Mouse (Mus musculus) lung, embryonic 15.5 days (tissue): ENCODE data around the gene Asna1. TPM values are rescaled to one million over a fixed set of nuclear protein-coding genes. Genes with fewer than 3 reads are reported as not detected.

Experiments used
- ATAC-seq: fragments of 200-750 bp; cut with Nextera tagmentation; 2 replicates; pipeline ENCODE4 v1.8.0; 2017; ENCODE audit warnings: moderate number of reproducible peaks, borderline replicate concordance; ENCODE audit not compliant: low FRiP score, low TSS enrichment; ENCODE audit errors: extremely low read depth
- H3K27ac ChIP-seq: fragments of 300-500 bp; sonication (generic); 2 replicates; pipeline ENCODE4 v1.5.1; 2015; ENCODE audit warnings: moderate library complexity, mild to moderate bottlenecking, inconsistent platforms
- H3K27me3 ChIP-seq: fragments of 300-500 bp; sonication (generic); 2 replicates; pipeline ENCODE4 v1.6.1; 2015; ENCODE audit warnings: inconsistent platforms
- H3K36me3 ChIP-seq: fragments of 300-500 bp; sonication (generic); 2 replicates; pipeline ENCODE4 v1.6.1; 2015; ENCODE audit warnings: inconsistent platforms
- H3K4me1 ChIP-seq: fragments of 300-500 bp; sonication (generic); 2 replicates; pipeline ENCODE4 v1.6.1; 2015; ENCODE audit warnings: inconsistent platforms
- H3K4me2 ChIP-seq: fragments of 300-500 bp; sonication (generic); 2 replicates; pipeline ENCODE4 v1.6.1; 2015; ENCODE audit warnings: inconsistent platforms, mild to moderate bottlenecking, moderate library complexity
- H3K4me3 ChIP-seq: fragments of 300-500 bp; sonication (generic); 2 replicates; pipeline ENCODE4 v1.5.1; 2015; ENCODE audit warnings: mild to moderate bottlenecking, inconsistent platforms
- H3K9ac ChIP-seq: fragments of 300-500 bp; sonication (generic); 2 replicates; pipeline ENCODE4 v1.6.1; 2015; ENCODE audit warnings: inconsistent platforms
- H3K9me3 ChIP-seq: fragments of 300-500 bp; sonication (generic); 2 replicates; pipeline ENCODE4 v1.6.1; 2016; ENCODE audit warnings: inconsistent platforms
- whole genome bisulfite sequencing: fragments of 180-500 bp; shearing (Covaris S2); methylation state at CpG from one replicate; pipeline ENCODE4 v1.1.7; 2015; 5-methylcytosine and 5-hydroxymethylcytosine counted together
- polyA plus RNA-seq: library from polyadenylated mRNA; unstranded; fragments of >200 nt; fragmentation: Nextera tagmentation; extraction: Ambion mirVana; gene quantifications from 2 replicates; pipeline ENCODE4 v1.2.1, GENCODE M21; 2015

Gene Asna1
- polyA plus RNA-seq, 1 experiment from 2014 or later = 124 TPM

DNA sequence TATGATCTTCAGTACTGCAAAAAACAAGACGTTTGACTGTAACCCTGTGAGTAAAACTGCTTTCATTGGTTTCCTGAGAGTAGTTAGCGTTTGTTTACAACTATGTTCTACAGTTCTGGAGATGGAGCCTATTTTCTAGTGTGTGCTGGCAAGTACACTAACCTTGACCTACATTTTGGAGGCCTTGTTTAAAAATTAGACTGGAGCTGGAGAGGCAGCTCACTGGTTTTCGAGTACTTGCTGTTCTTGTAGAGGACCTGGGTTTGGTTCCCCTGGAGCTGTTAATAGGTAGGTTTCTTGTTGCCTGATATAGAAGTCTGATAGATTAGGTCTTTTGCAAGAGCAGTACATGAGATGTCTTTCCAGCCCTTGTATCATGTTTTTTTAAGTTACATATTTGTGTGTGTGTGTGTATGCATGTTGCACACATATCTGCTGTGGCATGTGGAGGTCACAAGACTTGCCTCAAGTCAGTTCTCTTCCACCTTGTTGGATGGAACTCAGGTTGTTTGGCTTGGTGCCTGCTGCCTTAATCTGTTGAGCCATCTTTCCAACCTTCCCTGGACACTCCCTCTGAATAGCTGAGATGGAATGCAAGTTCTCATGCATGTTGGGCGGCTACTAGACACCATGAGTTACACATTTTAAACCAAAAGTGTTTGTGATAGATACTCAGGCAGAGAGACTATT is 7.7 kb upstream of the Asna1 start:
- Histone ChIP-seq H3K9me3 (no peaks in the 10 kb centered on the region), H3K4me3 (no peak overlapping the region), H3K4me1 (peaks cover 35% of the 10 kb centered on the region), H3K27ac (no peak overlapping the region), H3K27me3 (no peaks in the 10 kb centered on the region), H3K36me3 (peaks cover 42% of the 10 kb centered on the region), H3K9ac (no peak overlapping the region), H3K4me2 (no peak overlapping the region)
- ATAC-seq = no peak
- 79% methylated on average over 4 of the region's 4 CpGs for WGBS

DNA sequence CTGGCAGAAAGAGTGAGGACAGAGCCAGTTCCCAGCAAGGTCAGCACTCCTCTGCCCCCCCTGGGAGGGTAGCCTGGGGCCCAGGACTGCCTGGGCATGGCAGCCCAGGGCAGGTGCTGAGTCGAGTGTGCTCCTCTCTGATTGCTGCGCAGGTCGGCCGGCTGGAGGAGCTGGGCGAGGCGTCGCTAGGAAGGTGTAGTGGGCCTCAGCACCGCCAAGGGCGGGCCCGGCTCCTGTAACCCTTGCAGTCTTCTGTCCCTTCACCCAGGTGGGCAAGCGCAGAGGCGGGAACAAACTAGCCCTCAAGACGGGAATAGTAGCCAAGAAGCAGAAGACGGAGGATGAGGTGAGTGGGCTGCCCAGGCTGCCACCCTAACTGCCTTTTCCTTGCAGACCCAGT is 4.2 kb upstream of the Asna1 start:
- H3K4me3 ChIP-seq = 0 out of 2 replicates have a peak overlapping the region, but pooled peaks have one; percentile 92
- no peaks in the 10 kb centered on the region for H3K27me3 ChIP-seq
- ATAC-seq = no peak
- H3K36me3 ChIP-seq = peaks cover 42% of the 10 kb centered on the region
- H3K9me3 ChIP-seq = no peaks in the 10 kb centered on the region
- WGBS = 77% methylated on average over 14 of the region's 14 CpGs
- H3K4me2 ChIP-seq = peak overlapping the region; percentile 90; the same call in 1 of the 2 replicates
- peak overlapping the region; percentile 99; the same call in 1 of the 2 replicates for H3K9ac ChIP-seq
- no peak overlapping the region for H3K27ac ChIP-seq
- H3K4me1 ChIP-seq = peaks cover 35% of the 10 kb centered on the region

DNA sequence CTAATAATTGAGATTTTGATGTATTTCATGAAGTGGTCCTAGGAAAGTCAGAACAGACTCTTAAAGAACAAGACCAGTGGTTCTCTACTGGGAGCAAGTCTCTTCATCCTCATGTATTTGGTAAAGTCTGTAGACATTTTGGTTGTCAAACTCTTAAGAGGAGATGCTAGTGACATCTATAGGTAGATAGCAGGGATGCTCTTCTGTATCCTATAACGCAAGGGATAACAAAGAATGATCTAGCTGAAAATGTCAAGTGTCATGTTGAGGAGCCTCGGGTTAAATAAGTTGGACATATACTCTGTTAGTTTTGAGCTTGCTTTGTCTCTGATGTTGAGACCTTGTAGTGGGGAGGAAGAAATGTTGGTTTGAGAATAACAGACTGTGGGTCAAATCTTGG is 2.8 kb upstream of the Asna1 start:
- ATAC-seq = no peak
- H3K27me3 ChIP-seq = no peaks in the 10 kb centered on the region
- WGBS = 8% methylated on average over 2 of the region's 2 CpGs
- peak overlapping the region; percentile 99 for H3K9ac ChIP-seq
- H3K4me1 ChIP-seq = peaks cover 37% of the 10 kb centered on the region
- H3K4me3 ChIP-seq = peak overlapping the region; percentile 92
- no peaks in the 10 kb centered on the region for H3K9me3 ChIP-seq
- H3K4me2 ChIP-seq = peak overlapping the region; percentile 90
- peaks cover 46% of the 10 kb centered on the region for H3K36me3 ChIP-seq
- no peak overlapping the region for H3K27ac ChIP-seq

DNA sequence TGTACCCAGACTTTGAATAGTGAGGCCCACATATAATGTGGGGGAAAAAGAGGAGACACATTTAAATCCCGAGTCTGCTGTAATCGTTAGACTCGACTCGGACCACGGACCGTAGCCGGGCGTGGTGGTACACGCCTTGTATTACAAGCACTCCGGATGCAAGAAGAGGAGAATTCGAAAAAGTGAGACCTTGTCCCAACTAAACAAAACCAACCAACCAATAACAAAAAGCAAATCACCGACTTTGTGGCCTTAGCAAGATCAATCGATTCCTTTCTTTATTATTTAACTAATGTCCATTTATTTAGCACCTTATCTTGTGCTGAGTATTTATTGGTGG is 2.4 kb upstream of the Asna1 start:
- Histone ChIP-seq H3K36me3 (peaks cover 46% of the 10 kb centered on the region), H3K4me1 (peaks cover 37% of the 10 kb centered on the region), H3K9me3 (no peaks in the 10 kb centered on the region), H3K27ac (peak overlapping the region; percentile 91), H3K4me2 (peak overlapping the region; percentile 90), H3K9ac (peak overlapping the region; percentile 99), H3K4me3 (peak overlapping the region; percentile 92), H3K27me3 (no peaks in the 10 kb centered on the region)
- ATAC-seq = no peak
- under 1% methylated on average over 13 of the region's 13 CpGs for WGBS

DNA sequence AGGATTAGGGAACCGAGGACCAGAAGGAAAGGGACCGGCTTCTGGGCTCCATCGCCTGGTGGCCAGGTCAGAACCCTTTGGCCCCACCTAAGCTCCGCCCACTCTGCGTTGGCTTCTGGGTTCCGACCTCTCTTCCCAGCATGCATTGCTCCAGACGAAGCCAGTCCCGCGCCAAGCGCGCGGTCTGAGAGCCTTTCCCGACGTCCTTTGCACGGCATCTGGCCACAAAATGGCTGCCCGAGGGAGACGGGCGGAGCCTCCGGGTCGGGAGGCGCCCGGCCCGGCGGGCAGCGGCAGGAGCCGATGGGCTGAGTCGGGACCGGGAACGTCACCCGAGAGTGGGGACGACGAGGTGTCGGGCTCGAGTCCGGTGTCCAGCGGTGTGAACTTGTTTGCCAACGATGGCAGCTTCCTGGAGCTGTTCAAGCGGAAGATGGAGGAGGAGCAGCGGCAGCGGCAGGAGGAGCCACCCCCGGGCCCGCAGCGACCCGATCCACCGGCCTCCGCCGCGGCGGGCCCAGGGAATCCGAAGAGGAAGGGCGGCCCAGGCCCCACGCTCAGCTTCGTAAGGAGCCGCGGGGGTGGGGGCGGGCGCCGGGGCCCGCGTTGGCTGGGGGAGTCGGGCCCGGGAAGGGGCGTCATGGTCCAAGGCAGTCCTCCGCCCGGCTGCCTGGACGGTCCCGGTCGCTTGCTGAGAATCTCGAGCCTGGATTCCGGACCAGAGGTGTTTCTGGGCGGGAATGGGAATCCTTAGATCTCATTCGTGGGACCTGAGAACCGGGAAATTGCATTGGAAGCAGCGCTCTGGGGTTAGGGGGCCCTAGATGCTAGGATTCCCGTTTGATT is 1.8 kb upstream of the Asna1 start, which contains the start of gene Trir:
TSS of gene Trir (plus strand) at position 154 of the 846 bp plus-strand sequence.
- peaks cover 37% of the 10 kb centered on the region for H3K4me1 ChIP-seq
- peak within 1 kb of the TSS; percentile 95 for H3K4me3 ChIP-seq
- peak within 1 kb of the TSS; percentile 91 for H3K27ac ChIP-seq
- H3K4me2 ChIP-seq = peak within 1 kb of the TSS; percentile 90
- WGBS = under 1% methylated on average over 71 of the region's 75 CpGs
- no peaks in the 10 kb centered on the region for H3K9me3 ChIP-seq
- H3K36me3 ChIP-seq = peaks cover 46% of the 10 kb centered on the region
- peak; percentile 85 for ATAC-seq
- peak within 1 kb of the TSS; percentile 99 for H3K9ac ChIP-seq
- H3K27me3 ChIP-seq = no peaks in the 10 kb centered on the region

DNA sequence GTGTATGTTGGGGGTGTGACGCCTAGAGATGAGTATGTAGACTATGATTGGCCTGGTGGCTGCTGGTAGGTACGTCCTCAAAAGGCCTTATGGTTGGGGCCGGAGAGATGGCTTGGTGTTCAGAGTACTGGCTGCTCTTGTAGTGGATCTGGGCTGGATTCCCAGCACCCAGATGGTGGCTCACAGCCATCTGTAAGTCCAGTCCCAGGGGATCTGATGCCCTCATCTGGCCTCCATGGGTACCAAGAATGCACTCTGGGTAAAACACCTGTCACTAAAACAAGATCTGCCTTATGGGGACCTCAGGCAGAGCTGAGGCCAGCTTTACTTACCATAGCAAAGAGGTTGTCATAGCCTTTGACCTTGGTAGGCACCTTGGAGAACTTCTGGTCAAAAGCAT is 1.2 kb downstream of the Asna1 start:
- WGBS = 93% methylated on average over 3 of the region's 3 CpGs
- peak overlapping the region; percentile 95; the same call in 1 of the 2 replicates for H3K4me3 ChIP-seq

DNA sequence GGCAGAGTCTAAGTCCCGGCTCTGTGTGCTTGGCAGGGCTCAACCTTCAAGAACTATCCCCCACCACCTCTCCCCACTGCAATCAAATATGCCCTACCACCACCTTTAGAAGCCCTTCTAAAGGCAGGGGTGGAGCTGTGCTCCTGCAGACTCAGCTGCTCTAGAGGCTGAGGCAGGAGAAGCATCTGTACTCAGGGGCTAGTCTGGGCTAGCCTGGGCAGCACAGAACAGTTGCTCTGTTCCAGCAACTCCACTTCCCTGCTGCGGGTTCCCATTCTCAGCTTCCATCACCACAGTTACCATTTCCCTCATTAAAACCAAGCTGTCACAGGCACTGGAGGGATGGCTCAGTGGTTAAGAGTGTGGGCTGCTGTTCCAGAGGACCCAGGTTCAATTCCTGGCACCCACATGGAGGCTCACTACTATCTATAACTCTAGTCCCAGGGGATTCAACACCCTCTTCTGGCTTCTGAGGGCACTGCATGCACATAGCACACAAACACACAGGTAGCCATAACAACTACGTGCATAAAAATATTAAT is 3.5 kb downstream of the Asna1 start:
- Histone ChIP-seq H3K27ac (no peak overlapping the region), H3K9me3 (no peaks in the 10 kb centered on the region), H3K4me3 (no peak overlapping the region), H3K4me1 (peaks cover 22% of the 10 kb centered on the region), H3K27me3 (no peaks in the 10 kb centered on the region), H3K9ac (no peak overlapping the region), H3K36me3 (peaks cover 64% of the 10 kb centered on the region), H3K4me2 (no peak overlapping the region)
- ATAC-seq = no peak
- 94% methylated on average over 3 of the region's 3 CpGs for WGBS

More for the DNA sequence above, 1.2 kb downstream of the Asna1 start:
- Histone ChIP-seq H3K9ac (no peak overlapping the region), H3K36me3 (peaks cover 49% of the 10 kb centered on the region), H3K27ac (no peak overlapping the region), H3K4me1 (peaks cover 33% of the 10 kb centered on the region), H3K4me2 (peak overlapping the region; percentile 90; the same call in 1 of the 2 replicates), H3K27me3 (no peaks in the 10 kb centered on the region), H3K9me3 (no peaks in the 10 kb centered on the region)
- ATAC-seq = no peak

DNA sequence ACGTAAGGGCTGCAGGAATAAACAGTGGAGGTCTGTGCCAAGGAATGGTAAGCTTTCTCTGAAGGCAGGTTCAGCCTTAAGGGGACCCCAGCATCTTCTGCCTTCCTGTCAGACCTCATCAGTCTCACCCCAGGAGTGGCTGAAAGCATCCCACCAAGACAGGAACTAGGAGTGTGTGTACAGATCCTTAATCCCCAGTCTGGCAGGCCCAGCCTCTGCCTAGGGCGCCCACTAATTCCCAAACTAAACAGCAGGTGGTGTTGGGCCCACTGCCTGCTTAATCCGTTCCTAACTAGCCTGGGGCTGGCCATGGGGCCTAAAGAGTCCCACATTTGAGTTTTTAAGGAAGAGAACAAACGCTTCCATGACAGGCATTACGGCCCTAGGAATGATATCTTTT is 7.9 kb downstream of the Asna1 start:
- Histone ChIP-seq H3K4me3 (no peak overlapping the region), H3K4me1 (peaks cover 5% of the 10 kb centered on the region), H3K4me2 (no peak overlapping the region), H3K27me3 (peaks cover 27% of the 10 kb centered on the region), H3K36me3 (peaks cover 45% of the 10 kb centered on the region), H3K9ac (no peak overlapping the region), H3K9me3 (no peaks in the 10 kb centered on the region), H3K27ac (no peak overlapping the region)
- no peak for ATAC-seq
- WGBS = 45% methylated on average over 5 of the region's 5 CpGs

DNA sequence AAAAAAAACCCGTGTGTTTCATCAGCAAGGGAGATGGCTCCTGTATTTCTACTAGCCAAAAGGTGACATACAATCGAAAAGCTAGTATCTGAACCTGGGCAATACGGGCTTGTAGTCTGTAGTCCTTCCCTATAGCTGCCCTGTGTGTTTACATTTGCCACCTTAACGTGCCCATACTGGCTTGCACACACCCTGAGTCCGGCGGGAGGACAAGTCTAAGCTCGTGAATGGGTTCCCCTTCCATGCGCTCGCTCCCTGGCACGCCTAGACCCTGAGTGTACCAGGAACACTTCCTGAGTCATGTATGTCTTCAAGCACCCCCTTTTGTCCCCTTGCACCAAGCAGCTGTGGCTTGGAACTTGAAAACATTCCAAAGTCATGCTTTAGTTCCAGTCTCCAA is 8.4 kb downstream of the Asna1 start:
- H3K9me3 ChIP-seq = no peaks in the 10 kb centered on the region
- no peak overlapping the region for H3K27ac ChIP-seq
- no peak overlapping the region for H3K4me3 ChIP-seq
- no peak for ATAC-seq
- no peak overlapping the region for H3K4me2 ChIP-seq
- H3K27me3 ChIP-seq = peaks cover 29% of the 10 kb centered on the region
- WGBS = 60% methylated on average over 10 of the region's 10 CpGs
- H3K9ac ChIP-seq = no peak overlapping the region
- H3K36me3 ChIP-seq = peaks cover 40% of the 10 kb centered on the region
- H3K4me1 ChIP-seq = peaks cover 5% of the 10 kb centered on the region

DNA sequence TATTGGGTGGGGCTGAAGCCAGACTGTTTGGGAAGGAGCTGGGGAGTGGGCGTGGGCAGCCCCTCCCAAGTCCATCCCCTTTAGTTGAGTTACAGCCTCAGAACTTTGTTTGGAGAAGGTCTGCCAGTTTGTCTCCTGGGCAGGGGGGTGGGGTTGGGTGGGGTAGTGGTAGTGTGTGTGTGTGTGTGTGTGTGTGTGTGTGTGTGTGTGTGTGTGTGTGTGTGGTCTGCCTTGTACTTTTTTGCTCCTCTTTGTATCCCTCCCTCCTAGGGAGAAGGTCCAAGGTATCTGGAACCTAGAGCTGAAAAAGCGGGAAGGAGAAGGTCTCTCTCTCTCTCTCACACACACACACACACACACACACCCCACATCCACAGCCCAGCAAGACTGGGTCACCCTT is 10.7 kb downstream of the Asna1 start, which contains the start of gene Best2:
TSS of gene Best2 (minus strand) at position 101 of the 400 bp plus-strand sequence.
- peaks cover 5% of the 10 kb centered on the region for H3K4me1 ChIP-seq
- H3K4me2 ChIP-seq = peak within 1 kb of the TSS; percentile 57
- H3K27ac ChIP-seq = no peak within 1 kb of the TSS
- 38% methylated on average over 1 of the region's 2 CpGs for WGBS
- peak within 1 kb of the TSS; percentile 20; the same call in 1 of the 2 replicates for H3K9ac ChIP-seq
- H3K9me3 ChIP-seq = no peaks in the 10 kb centered on the region
- peaks cover 21% of the 10 kb centered on the region for H3K36me3 ChIP-seq
- peaks cover 46% of the 10 kb centered on the region for H3K27me3 ChIP-seq
- no peak for ATAC-seq
- peak within 1 kb of the TSS; percentile 27 for H3K4me3 ChIP-seq

DNA sequence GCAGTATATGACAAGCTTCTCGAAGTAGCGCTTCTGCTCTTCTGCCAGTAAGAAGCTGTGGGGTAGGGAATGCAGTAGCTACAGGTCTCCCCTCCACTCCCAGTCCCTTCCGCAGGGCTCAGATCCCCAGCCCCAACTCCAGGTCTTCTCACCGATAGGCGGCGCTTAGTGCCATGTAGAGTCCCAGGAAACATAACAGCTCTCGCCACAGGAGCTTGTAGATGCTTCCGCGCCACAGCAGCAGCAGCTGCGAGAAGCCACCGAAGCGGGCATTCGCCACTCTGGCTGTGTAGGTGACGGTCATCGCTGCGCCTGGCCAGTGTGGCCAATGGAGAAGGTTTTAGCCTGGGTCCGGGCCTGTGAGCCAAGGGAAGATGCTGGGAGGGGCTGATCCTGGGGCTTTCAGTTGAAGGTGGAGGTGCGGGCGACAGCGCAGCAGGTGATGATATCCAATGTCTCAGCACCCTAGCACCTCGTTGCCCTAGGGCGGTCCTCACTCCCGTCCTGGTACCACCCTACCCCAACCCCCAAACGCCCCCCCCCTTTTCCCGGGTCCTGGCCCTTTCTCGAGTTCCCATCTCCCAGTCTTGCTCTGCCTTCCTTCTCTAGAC is 11.7 kb downstream of the Asna1 start:
- peaks cover 11% of the 10 kb centered on the region for H3K36me3 ChIP-seq
- H3K4me1 ChIP-seq = peaks cover 5% of the 10 kb centered on the region
- H3K27ac ChIP-seq = no peak overlapping the region
- ATAC-seq = peak; percentile 53; the same call in 1 of the 2 replicates
- peak overlapping the region; percentile 20; the same call in 1 of the 2 replicates for H3K9ac ChIP-seq
- H3K4me2 ChIP-seq = peak overlapping the region; percentile 57
- H3K27me3 ChIP-seq = peaks cover 57% of the 10 kb centered on the region
- peak overlapping the region; percentile 27 for H3K4me3 ChIP-seq
- no peaks in the 10 kb centered on the region for H3K9me3 ChIP-seq
- WGBS = 3% methylated on average over 25 of the region's 26 CpGs
